Mouse (Mus musculus): ENCODE results near the gene Dync2li1. TPM values are rescaled to one million over a fixed set of nuclear protein-coding genes. Genes with fewer than 3 reads are reported as not detected.

Gene Dync2li1
- polyA plus RNA-seq, 1 experiment from 2014 or later: 11.9 TPM

GRCm38 (mm10) chr17:84687994-84688393 is 61.7 kb downstream of the Dync2li1 start:
- Histone ChIP-seq H3K4me1 (peaks cover 13% of the 10 kb centered on the region; the same call in 1 of the 2 replicates), H3K9me3 (no peaks in the 10 kb centered on the region), H3K4me3 (no peak overlapping the region), H3K27me3 (replicated peaks) (peaks cover 14% of the 10 kb centered on the region; the same call in 1 of the 2 replicates), H3K9ac (no peak overlapping the region), H3K36me3 (no peaks in the 10 kb centered on the region), H3K27ac (replicated peaks) (no peak overlapping the region), H3K4me2 (no peak overlapping the region)
- no peak for ATAC-seq (ENCODE audit: extremely low read depth, insufficient number of reproducible peaks, low FRiP score, low TSS enrichment)
- WGBS: 78% methylated on average over 5 of the region's 5 CpGs

- ATAC-seq (ENCODE audit: extremely low read depth, insufficient number of reproducible peaks, low FRiP score, low TSS enrichment): no peak
- peaks cover 20% of the 10 kb centered on the region; the same call in 1 of the 2 replicates for H3K27me3 ChIP-seq (replicated peaks)
- WGBS: 82% methylated on average over 11 of the region's 11 CpGs
Measured at GRCm38 (mm10) chr17:84688834-84689233, 62.5 kb downstream of the Dync2li1 start.

GRCm38 (mm10) chr17:84689316-84689715 is 63.0 kb downstream of the Dync2li1 start:
- H3K27ac ChIP-seq (replicated peaks): no peak overlapping the region
- H3K4me1 ChIP-seq: peaks cover 11% of the 10 kb centered on the region; the same call in 1 of the 2 replicates
- H3K9ac ChIP-seq: no peak overlapping the region
- H3K4me2 ChIP-seq: no peak overlapping the region
- 72% methylated on average over 5 of the region's 5 CpGs for WGBS
- no peaks in the 10 kb centered on the region for H3K36me3 ChIP-seq
- no peaks in the 10 kb centered on the region for H3K9me3 ChIP-seq
- H3K27me3 ChIP-seq (replicated peaks): peaks cover 21% of the 10 kb centered on the region
- no peak overlapping the region for H3K4me3 ChIP-seq
- no peak for ATAC-seq (ENCODE audit: extremely low read depth, insufficient number of reproducible peaks, low FRiP score, low TSS enrichment)

More at GRCm38 (mm10) chr17:84688834-84689233, 62.5 kb downstream of the Dync2li1 start:
- H3K27ac ChIP-seq (replicated peaks): no peak overlapping the region
- H3K4me2 ChIP-seq: no peak overlapping the region
- H3K4me3 ChIP-seq: no peak overlapping the region
- no peaks in the 10 kb centered on the region for H3K36me3 ChIP-seq
- H3K4me1 ChIP-seq: peaks cover 13% of the 10 kb centered on the region; the same call in 1 of the 2 replicates
- H3K9ac ChIP-seq: no peak overlapping the region
- no peaks in the 10 kb centered on the region for H3K9me3 ChIP-seq

- Histone ChIP-seq H3K27me3 (replicated peaks) (peaks cover 26% of the 10 kb centered on the region), H3K9me3 (no peaks in the 10 kb centered on the region), H3K4me1 (peaks cover 3% of the 10 kb centered on the region; the same call in 1 of the 2 replicates), H3K4me3 (no peak overlapping the region), H3K27ac (replicated peaks) (no peak overlapping the region), H3K4me2 (no peak overlapping the region), H3K9ac (no peak overlapping the region), H3K36me3 (no peaks in the 10 kb centered on the region)
- no peak for ATAC-seq (ENCODE audit: extremely low read depth, insufficient number of reproducible peaks, low FRiP score, low TSS enrichment)
- WGBS: 77% methylated on average over 5 of the region's 5 CpGs
Measured at GRCm38 (mm10) chr17:84690111-84690510, 63.8 kb downstream of the Dync2li1 start.

- no peaks in the 10 kb centered on the region for H3K9me3 ChIP-seq
- H3K36me3 ChIP-seq: no peaks in the 10 kb centered on the region
- ATAC-seq (ENCODE audit: extremely low read depth, insufficient number of reproducible peaks, low FRiP score, low TSS enrichment): no peak
- H3K4me1 ChIP-seq: no peaks in the 10 kb centered on the region
- WGBS: 62% methylated on average over 2 of the region's 2 CpGs
- H3K27ac ChIP-seq (replicated peaks): no peak overlapping the region
- H3K9ac ChIP-seq: no peak overlapping the region
- peaks cover 52% of the 10 kb centered on the region for H3K27me3 ChIP-seq (replicated peaks)
- no peak overlapping the region for H3K4me2 ChIP-seq
- no peak overlapping the region for H3K4me3 ChIP-seq
Measured at GRCm38 (mm10) chr17:84693741-84694140, 67.4 kb downstream of the Dync2li1 start.

- WGBS: 71% methylated on average over 6 of the region's 6 CpGs
- no peak for ATAC-seq (ENCODE audit: extremely low read depth, insufficient number of reproducible peaks, low FRiP score, low TSS enrichment)
- Histone ChIP-seq H3K4me2 (no peak overlapping the region), H3K4me1 (no peaks in the 10 kb centered on the region), H3K27me3 (replicated peaks) (peaks cover 45% of the 10 kb centered on the region), H3K9me3 (no peaks in the 10 kb centered on the region), H3K4me3 (no peak overlapping the region), H3K9ac (no peak overlapping the region), H3K36me3 (no peaks in the 10 kb centered on the region), H3K27ac (replicated peaks) (no peak overlapping the region)
Measured at GRCm38 (mm10) chr17:84696537-84696936, 70.2 kb downstream of the Dync2li1 start.

GRCm38 (mm10) chr17:84698727-84699126 is 72.4 kb downstream of the Dync2li1 start:
- H3K9me3 ChIP-seq: no peaks in the 10 kb centered on the region
- peaks cover 33% of the 10 kb centered on the region for H3K27me3 ChIP-seq (replicated peaks)
- H3K36me3 ChIP-seq: peaks cover 2% of the 10 kb centered on the region
- no peak overlapping the region for H3K9ac ChIP-seq
- no peak for ATAC-seq (ENCODE audit: extremely low read depth, insufficient number of reproducible peaks, low FRiP score, low TSS enrichment)
- H3K4me2 ChIP-seq: no peak overlapping the region
- H3K4me3 ChIP-seq: no peak overlapping the region
- WGBS: 22% methylated on average over 5 of the region's 5 CpGs
- H3K4me1 ChIP-seq: no peaks in the 10 kb centered on the region
- H3K27ac ChIP-seq (replicated peaks): no peak overlapping the region

Other genes starting within 250 kb of the Dync2li1 start
- gene Thada, start 160.3 kb upstream of the Dync2li1 start, polyA plus RNA-seq (2015; fragmentation: Nextera tagmentation; extraction: Ambion mirVana): 4.6 and 5.6 TPM in 2 replicates
- 2.0 and 2.6 TPM in 2 replicates for gene Plekhh2, start 114.6 kb upstream of the Dync2li1 start, polyA plus RNA-seq (2015; fragmentation: Nextera tagmentation; extraction: Ambion mirVana)
- gene Abcg8, start 49.8 kb downstream of the Dync2li1 start, polyA plus RNA-seq (2015; fragmentation: Nextera tagmentation; extraction: Ambion mirVana): 0.10 TPM in 1 of 2 replicates, not detected in the other
- 0.31 and 0.47 TPM in 2 replicates for gene Abcg5, start 56.5 kb downstream of the Dync2li1 start, polyA plus RNA-seq (2015; fragmentation: Nextera tagmentation; extraction: Ambion mirVana)
- gene Lrpprc, start 164.3 kb downstream of the Dync2li1 start, polyA plus RNA-seq (2015; fragmentation: Nextera tagmentation; extraction: Ambion mirVana): 53.3 and 54.8 TPM in 2 replicates